19 mouse cellular contexts compared by ENCODE assay signal in genomic region chrX:95969936-95970335, GRCm38 (mm10). TPM values are rescaled to one million over a fixed set of nuclear protein-coding genes. Genes with fewer than 3 reads are reported as not detected.
DNase-seq lines count a peak whose midpoint lies in the region; ATAC-seq lines count a peak whose summit lies in the region.
"Had no signal": no experiment of that assay in that cellular context is flagged by ENCODE, and none has a peak within 500 bp of the region (broad histone marks: within the 10 kb centered on the region; RNA-seq: fewer than 3 reads in every experiment).

No protein-coding gene starts in this region.

- ATAC-seq in intestine, embryonic 16.5 days = peak; percentile 66

- intact Hi-C loops in heart, postnatal 36 days (cut with DNase I) = no loop called here

- no peaks in the 10 kb centered on the region for H3K27me3 ChIP-seq in intestine, embryonic 16.5 days (replicated peaks; ENCODE audit: control insufficient read depth, insufficient read depth, low read length)
- H3K27me3 ChIP-seq: embryonic facial prominence, embryonic 15.5 days; heart, embryonic 15.5 days; limb, embryonic 15.5 days; neural tube, embryonic 13.5 days had no signal

- no peaks in the 10 kb centered on the region for H3K4me1 ChIP-seq in intestine, embryonic 16.5 days (ENCODE audit: control insufficient read depth, insufficient read depth, low read length)
- H3K4me1 ChIP-seq: embryonic facial prominence, embryonic 15.5 days; heart, embryonic 15.5 days; limb, embryonic 15.5 days had no signal

- H3K9me3 ChIP-seq in intestine, embryonic 16.5 days (ENCODE audit: control insufficient read depth, low read length) = no peaks in the 10 kb centered on the region
- H3K9me3 ChIP-seq: embryonic facial prominence, embryonic 15.5 days; heart, embryonic 15.5 days; limb, embryonic 15.5 days; neural tube, embryonic 13.5 days had no signal

- H3K27ac ChIP-seq in intestine, embryonic 16.5 days (ENCODE audit: low read length) = peak overlapping the region; percentile 41
- H3K27ac ChIP-seq: embryonic facial prominence, embryonic 15.5 days; heart, embryonic 15.5 days; layer of hippocampus, adult 2 months; limb, embryonic 15.5 days had no signal

- H3K4me3 ChIP-seq in intestine, embryonic 16.5 days (ENCODE audit: low read length) = no peak overlapping the region
- H3K4me3 ChIP-seq: embryonic facial prominence, embryonic 15.5 days; heart, embryonic 15.5 days; layer of hippocampus, adult 2 months; limb, embryonic 15.5 days; neural tube, embryonic 13.5 days had no signal

- H3K4me2 ChIP-seq in intestine, embryonic 16.5 days (ENCODE audit: low read depth, low read length) = no peak overlapping the region
- H3K4me2 ChIP-seq: embryonic facial prominence, embryonic 15.5 days; heart, embryonic 15.5 days; limb, embryonic 15.5 days; neural tube, embryonic 13.5 days had no signal

- 60% methylated on average over 8 of the region's 9 CpGs for WGBS in intestine, embryonic 16.5 days

- peak; percentile 35 for DNase-seq in heart, adult 11 months
- no peak for DNase-seq in heart, postnatal 36 days
- DNase-seq in R1 (ENCODE audit: low read depth, low spot score) = peak; percentile 17
- peak; percentile 60 for DNase-seq in yolk sac, embryonic 10.5 days (ENCODE audit: low spot score)
- DNase-seq in urinary bladder, postnatal 36 days (ENCODE audit: low spot score in 2 of 2) = no peak
- no peak for DNase-seq in heart, adult 18-20 months
- DNase-seq: cerebellum, adult 2 months; gastrocnemius, postnatal 14 days; kidney, adult 8-10 months; kidney, postnatal 14 days; midbrain, embryonic 14.5 days; thymus, adult 18-20 months; thymus, postnatal 4 days had no signal

- H3K9ac ChIP-seq in intestine, embryonic 16.5 days (ENCODE audit: low read depth, low read length) = no peak overlapping the region
- H3K9ac ChIP-seq: embryonic facial prominence, embryonic 15.5 days; heart, embryonic 15.5 days; limb, embryonic 15.5 days; neural tube, embryonic 13.5 days had no signal

- no peaks in the 10 kb centered on the region for H3K36me3 ChIP-seq in intestine, embryonic 16.5 days (ENCODE audit: control insufficient read depth, insufficient read depth, low read length)
- H3K36me3 ChIP-seq: embryonic facial prominence, embryonic 15.5 days; heart, embryonic 15.5 days; limb, embryonic 15.5 days; neural tube, embryonic 13.5 days had no signal

RNA-seq across cellular contexts. Expression of gene Las1l, which starts 13.2 kb away (rescaled TPM):
- 10 to 100 TPM; 37.1 to 42.0 TPM for total RNA-seq in heart, postnatal 36 days (2021)
- 62.7 and 65.6 TPM in 2 replicates for polyA plus RNA-seq in intestine, embryonic 16.5 days (2015; fragmentation: Nextera tagmentation; extraction: Ambion mirVana)
- total RNA-seq in heart, adult 18-20 months (2021) = 10 to 100 TPM; 36.6 to 37.1 TPM

Comparison
In these comparisons a context has a peak if more than half of its experiments do, and no peak if none do; other contexts are left out.
1. DNase-seq: peak in heart, adult 11 months (single experiment), R1 (single experiment) and yolk sac, embryonic 10.5 days (single experiment); none in heart, postnatal 36 days (0 of 2), urinary bladder, postnatal 36 days (0 of 2) and heart, adult 18-20 months (0 of 2).